Mouse (Mus musculus) CH12.LX (cell line): ENCODE measurements at regions not wholly inside any gene's neighbourhood (a gene's known extent, or its start where the extent isn't known, plus 50 kb on each side); places are given as distances from the start of the nearest gene placed in this dataset.

Source experiments
- DNase-seq: peaks from one replicate; pipeline ENCODE4 v3.0.0-alpha.2; 2013; ENCODE audit errors: extremely low read depth
- H3K27ac ChIP-seq: 2 replicates; pipeline ENCODE4 v1.5.1; 2012; ENCODE audit warnings: low read depth, mild to moderate bottlenecking, control low read depth, moderate library complexity; ENCODE audit not compliant: insufficient read depth
- H3K27me3 ChIP-seq: replicated peaks from 2 replicates; pipeline ENCODE3; 2012; ENCODE audit warnings: inconsistent platforms
- H3K36me3 ChIP-seq, 2 experiments: replicated peaks in 1 of 2; 2 replicates each; pipeline versions ENCODE3 to v1.6.1; 2012; ENCODE audit warnings: inconsistent platforms in 1 of 2, low read length in 1 of 2, mild to moderate bottlenecking in 1 of 2, mixed read lengths in 1 of 2, moderate library complexity in 1 of 2; ENCODE audit not compliant: control insufficient read depth in 1 of 2, insufficient read depth in 1 of 2
- H3K4me1 ChIP-seq, 2 experiments: 2 replicates each; pipeline ENCODE4 v1.6.1; 2012; ENCODE audit warnings: inconsistent platforms in 1 of 2, moderate library complexity in 1 of 2; ENCODE audit not compliant: insufficient read depth in 2 of 2, control insufficient read depth in 1 of 2
- H3K4me2 ChIP-seq: 2 replicates; pipeline ENCODE4 v1.6.1; 2012; ENCODE audit warnings: low read depth, mild to moderate bottlenecking, control low read depth; ENCODE audit not compliant: poor library complexity, insufficient read depth, severe bottlenecking
- H3K4me3 ChIP-seq, 3 experiments: fragments of 150-350 bp in 1 of 3; sonication (generic) in 1 of 3; replicated peaks in 1 of 3; 2 replicates each; pipeline versions ENCODE3 to v1.5.1; 2011 to 2012; ENCODE audit warnings: low read depth in 2 of 3, low read length in 2 of 3, mild to moderate bottlenecking in 2 of 3, moderate library complexity in 2 of 3, control low read depth in 1 of 3, improper control_type of control experiment in 1 of 3, inconsistent platforms in 1 of 3, mixed read lengths in 1 of 3; ENCODE audit not compliant: poor library complexity in 1 of 3
- H3K79me2 ChIP-seq: replicated peaks from 2 replicates; pipeline ENCODE4 v1.6.1; 2012; ENCODE audit warnings: mild to moderate bottlenecking, moderate library complexity; ENCODE audit not compliant: control insufficient read depth, poor library complexity, insufficient read depth, severe bottlenecking; ENCODE audit errors: extremely low read depth
- H3K9ac ChIP-seq: 2 replicates; pipeline ENCODE4 v1.6.1; 2012; ENCODE audit warnings: low read depth, mild to moderate bottlenecking, control low read depth, moderate library complexity; ENCODE audit not compliant: insufficient read depth
- H3K9me3 ChIP-seq: replicated peaks from 2 replicates; pipeline ENCODE3; 2012; ENCODE audit warnings: low read length, inconsistent platforms, mixed read lengths
- CHD1 ChIP-seq: IDR thresholded peaks from 2 replicates; pipeline ENCODE4 v1.6.1; 2012; ENCODE audit warnings: low read depth, low read length, improper control_type of control experiment, inconsistent platforms
- CTCF ChIP-seq, 2 experiments: IDR thresholded peaks in 1 of 2; conservative IDR thresholded peaks in 1 of 2; 2 replicates each; pipeline ENCODE4 v1.5.1; 2011 to 2012; ENCODE audit warnings: low read depth in 2 of 2, low read length in 2 of 2, improper control_type of control experiment in 1 of 2, inconsistent platforms in 1 of 2, mild to moderate bottlenecking in 1 of 2, moderate library complexity in 1 of 2
- ELF1 ChIP-seq: IDR thresholded peaks from 2 replicates; pipeline ENCODE4 v1.6.1; 2014; ENCODE audit warnings: low read depth, mild to moderate bottlenecking, inconsistent platforms, low read length, improper control_type of control experiment
- ETS1 ChIP-seq: conservative IDR thresholded peaks from 2 replicates; pipeline ENCODE4 v1.6.1; 2012; ENCODE audit warnings: low read depth, mild to moderate bottlenecking, inconsistent platforms, low read length, improper control_type of control experiment, moderate library complexity
- HCFC1 ChIP-seq: IDR thresholded peaks from 2 replicates; pipeline ENCODE4 v1.6.1; 2012; ENCODE audit warnings: low read depth, mild to moderate bottlenecking, inconsistent platforms, low read length, improper control_type of control experiment
- IRF4 ChIP-seq: IDR thresholded peaks from 2 replicates; pipeline ENCODE4 v1.6.1; 2014; ENCODE audit warnings: low read depth, mild to moderate bottlenecking, inconsistent platforms, low read length, improper control_type of control experiment
- MAFK ChIP-seq: IDR thresholded peaks from 2 replicates; pipeline ENCODE4 v1.6.1; 2011; ENCODE audit warnings: low read length, improper control_type of control experiment; ENCODE audit not compliant: insufficient replicate concordance
- MEF2A ChIP-seq: IDR thresholded peaks from 2 replicates; pipeline ENCODE4 v1.6.1; 2014; ENCODE audit warnings: low read depth, mild to moderate bottlenecking, inconsistent platforms, low read length, improper control_type of control experiment, borderline replicate concordance
- NELFE ChIP-seq: IDR thresholded peaks from 2 replicates; pipeline ENCODE4 v1.6.1; 2011; ENCODE audit warnings: low read depth, low read length, improper control_type of control experiment
- NRF1 ChIP-seq: IDR thresholded peaks from 2 replicates; pipeline ENCODE4 v1.6.1; 2014; ENCODE audit warnings: low read depth, mild to moderate bottlenecking, inconsistent platforms, low read length, improper control_type of control experiment, moderate library complexity
- PAX5 ChIP-seq: IDR thresholded peaks from 2 replicates; pipeline ENCODE4 v1.6.1; 2012; ENCODE audit warnings: low read length, inconsistent platforms, mixed read lengths
- RAD21 ChIP-seq: IDR thresholded peaks from 2 replicates; pipeline ENCODE4 v1.6.1; 2011; ENCODE audit warnings: low read depth, mild to moderate bottlenecking, low read length, improper control_type of control experiment, moderate library complexity
- RCOR1 ChIP-seq: conservative IDR thresholded peaks from 2 replicates; pipeline ENCODE4 v1.6.1; 2012; ENCODE audit warnings: low read depth, mild to moderate bottlenecking, inconsistent platforms, low read length, improper control_type of control experiment
- TCF12 ChIP-seq: IDR thresholded peaks from 2 replicates; pipeline ENCODE4 v1.6.1; 2014; ENCODE audit warnings: low read depth, mild to moderate bottlenecking, inconsistent platforms, low read length, improper control_type of control experiment
- UBTF ChIP-seq: IDR thresholded peaks from 2 replicates; pipeline ENCODE4 v1.6.1; 2012; ENCODE audit warnings: low read depth, mild to moderate bottlenecking, inconsistent platforms, low read length, improper control_type of control experiment, moderate library complexity
- USF1 ChIP-seq: IDR thresholded peaks from 2 replicates; pipeline ENCODE4 v1.6.1; 2014; ENCODE audit warnings: low read depth, mild to moderate bottlenecking, inconsistent platforms, low read length, improper control_type of control experiment
- USF2 ChIP-seq: conservative IDR thresholded peaks from 2 replicates; pipeline ENCODE4 v1.6.1; 2011; ENCODE audit warnings: low read depth, low read length, improper control_type of control experiment
- ZC3H11A ChIP-seq: IDR thresholded peaks from 2 replicates; pipeline ENCODE4 v1.6.1; 2012; ENCODE audit warnings: low read depth, mild to moderate bottlenecking, inconsistent platforms, low read length, improper control_type of control experiment
- ZMIZ1 ChIP-seq: IDR thresholded peaks from 2 replicates; pipeline ENCODE4 v1.6.1; 2012; ENCODE audit warnings: low read depth, mild to moderate bottlenecking, inconsistent platforms, low read length, improper control_type of control experiment
- ZNF384 ChIP-seq: IDR thresholded peaks from 2 replicates; pipeline ENCODE4 v1.6.1; 2012; ENCODE audit warnings: low read depth, low read length, improper control_type of control experiment, inconsistent platforms
- dilution Hi-C: fragments of 300-500 bp; cut with MboI; formaldehyde crosslinking; loops from 2 replicates; pipeline ENCODE4 v1.14.3; 2020; ENCODE audit warnings: low sequenced_read_pairs; ENCODE audit not compliant: extremely low pct_unique_long_range_greater_than_20kb, extremely low pct_ligation_motif_present
- in situ Hi-C: fragments of 300-500 bp; cut with MboI; formaldehyde crosslinking; loops from 3 replicates; pipeline ENCODE4 v1.14.3; 2019; ENCODE audit warnings: low sequenced_read_pairs, low pct_ligation_motif_present, low pct_unique_long_range_greater_than_20kb, mixed read lengths

- Histone ChIP-seq H3K9ac (no peak overlapping the region), H3K36me3 (no peaks in the 10 kb centered on the region), H3K27ac (no peak overlapping the region), H3K4me2 (no peak overlapping the region), H3K4me3 (no peak overlapping the region), H3K4me1 (peaks cover 0 to 5% of the 10 kb centered on the region in 2 experiments; a peak in 2 of 4 replicates), H3K9me3 (no peaks in the 10 kb centered on the region), H3K27me3 (no peaks in the 10 kb centered on the region), H3K79me2 (no peaks in the 10 kb centered on the region)
- TF ChIP-seq ETS1 = no peak
- no peak for TF ChIP-seq TCF12
- TF ChIP-seq USF1 = no peak
- no peak for TF ChIP-seq NELFE
- TF ChIP-seq PAX5 = no peak
- TF ChIP-seq MAFK = no peak
- TF ChIP-seq CTCF (conservative IDR thresholded peaks at IDR 0.05 in 1 of 2, IDR thresholded peaks at IDR 0.05 in 1 of 2; ENCODE audit: low read depth in 2 of 2, low read length in 2 of 2) = no peak
- TF ChIP-seq RAD21 = no peak
- no peak for TF ChIP-seq UBTF
- no peak for TF ChIP-seq MEF2A
- no peak for TF ChIP-seq ELF1
- no peak for TF ChIP-seq USF2
- TF ChIP-seq NRF1 = no peak
- no peak for TF ChIP-seq ZMIZ1
- TF ChIP-seq HCFC1 = no peak
- TF ChIP-seq ZC3H11A = no peak
- TF ChIP-seq CHD1 = no peak
- TF ChIP-seq RCOR1 = no peak
- no peak for TF ChIP-seq ZNF384
- dilution Hi-C loops (no loop called here), in situ Hi-C loops (loop anchor here (10.0 kb wide), 2 partner anchors 115 to 715 kb away; partner anchors contain the start of gene Cacna1e)
- no peak for DNase-seq
Observed at GRCm38 (mm10) chr1:154999501-155000131, 99.8 kb downstream of the Ier5 start.

- H3K9ac ChIP-seq = no peak overlapping the region
- no peaks in the 10 kb centered on the region for H3K36me3 ChIP-seq
- H3K9me3 ChIP-seq = no peaks in the 10 kb centered on the region
- no peaks in the 10 kb centered on the region for H3K79me2 ChIP-seq
- H3K27ac ChIP-seq = no peak overlapping the region
- H3K4me2 ChIP-seq = no peak overlapping the region
- peaks cover 0 to 13% of the 10 kb centered on the region in 2 experiments; a peak in 2 of 4 replicates for H3K4me1 ChIP-seq
- in situ Hi-C loops = no loop called here
- no peak for TF ChIP-seq IRF4
- TF ChIP-seq, all 38 proteins: peak for 0
- no peaks in the 10 kb centered on the region for H3K27me3 ChIP-seq
- dilution Hi-C loops = no loop called here
- no peak for DNase-seq
- no peak overlapping the region for H3K4me3 ChIP-seq
Observed at GRCm38 (mm10) chr1:154995778-154996390, 103.6 kb downstream of the Ier5 start.
